Mouse (Mus musculus): ENCODE data around the gene Olfr556.

- TF ChIP-seq POLR2A (IDR thresholded peaks at IDR 0.05; ENCODE audit: extremely low read depth, insufficient read depth, low read length) (no peak), CTCF (IDR thresholded peaks at IDR 0.05; ENCODE audit: low read depth, low read length) (no peak)
These were observed 33.8 kb downstream of the Olfr556 start for GRCm38 (mm10) chr7:102698461-102698860.

Measured in liver, adult 2 months (tissue).